Mouse (Mus musculus) embryonic facial prominence, embryonic 12.5 days (tissue): Measurements from ENCODE around the gene B3galnt1. TPM values are rescaled to one million over a fixed set of nuclear protein-coding genes. Genes with fewer than 3 reads are reported as not detected.
"Not testable (repeated sequence)": the region's sequence is repeated elsewhere in the genome, so short reads cannot be mapped to it uniquely, and the experiment has no call there.

Experiments
- ATAC-seq: fragments of 200-750 bp; cut with Nextera tagmentation; 2 replicates; pipeline ENCODE4 v1.8.0; 2017; ENCODE audit not compliant: insufficient number of reproducible peaks, insufficient read depth, low FRiP score, low TSS enrichment
- H3K27ac ChIP-seq: fragments of 300-500 bp; sonication (generic); 2 replicates; pipeline ENCODE4 v1.5.1; 2016; ENCODE audit warnings: mild to moderate bottlenecking
- H3K27me3 ChIP-seq: fragments of 300-500 bp; sonication (generic); 2 replicates; pipeline ENCODE4 v1.6.1; 2016; ENCODE audit warnings: mild to moderate bottlenecking, moderate library complexity
- H3K36me3 ChIP-seq: fragments of 300-500 bp; sonication (generic); 2 replicates; pipeline ENCODE4 v1.6.1; 2016; ENCODE audit warnings: mild to moderate bottlenecking
- H3K4me1 ChIP-seq: fragments of 300-500 bp; sonication (generic); 2 replicates; pipeline ENCODE4 v1.6.1; 2016
- H3K4me2 ChIP-seq: fragments of 300-500 bp; sonication (generic); replicated peaks from 2 replicates; pipeline ENCODE4 v1.6.1; 2016; ENCODE audit warnings: mild to moderate bottlenecking, moderate library complexity
- H3K4me3 ChIP-seq: fragments of 300-500 bp; sonication (generic); 2 replicates; pipeline ENCODE4 v1.5.1; 2016; ENCODE audit warnings: mild to moderate bottlenecking
- H3K9ac ChIP-seq: fragments of 300-500 bp; sonication (generic); 2 replicates; pipeline ENCODE4 v1.6.1; 2016; ENCODE audit warnings: mild to moderate bottlenecking, moderate library complexity
- H3K9me3 ChIP-seq: fragments of 300-500 bp; sonication (generic); 2 replicates; pipeline ENCODE4 v1.6.1; 2016; ENCODE audit warnings: mild to moderate bottlenecking, moderate library complexity
- WGBS: fragments of 180-500 bp; shearing (Covaris S2); methylation state at CpG from one replicate; pipeline ENCODE4 v1.1.7; 2016; 5-methylcytosine and 5-hydroxymethylcytosine counted together
- polyA plus RNA-seq: library from polyadenylated mRNA; unstranded; fragments of >200 nt; fragmentation: Nextera tagmentation; extraction: Ambion mirVana; gene quantifications from 2 replicates; pipeline ENCODE4 v1.2.1, GENCODE M21; 2016

Gene B3galnt1
- polyA plus RNA-seq, 1 experiment from 2014 or later: 40.1 TPM

- WGBS: 84% methylated on average over 6 of the region's 6 CpGs
- peak overlapping the region; percentile 71 for H3K4me3 ChIP-seq
Observed at GRCm38 (mm10) chr3:69597211-69597610, 1.5 kb downstream of the B3galnt1 start.

DNA sequence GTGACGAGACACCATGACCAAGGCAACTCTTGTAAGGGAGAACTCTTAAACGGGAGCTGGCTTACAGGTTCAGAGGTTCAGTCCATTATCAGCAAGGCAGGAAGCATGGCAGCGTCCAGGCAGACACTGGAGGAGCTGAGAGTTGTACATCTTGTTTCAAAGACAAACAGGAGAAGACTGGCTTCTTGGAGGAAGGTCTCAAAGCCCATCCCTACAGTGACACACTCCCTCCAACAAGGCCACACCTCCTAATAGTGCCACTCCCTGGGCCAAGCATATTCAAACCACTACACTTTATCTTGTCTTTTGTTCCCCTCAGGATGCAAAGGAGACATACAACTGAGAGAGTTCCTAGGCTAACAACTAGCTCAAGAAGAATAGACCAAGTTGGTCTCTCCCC is 2.6 kb downstream of the B3galnt1 start:
- Histone ChIP-seq H3K36me3 (no peaks in the 10 kb centered on the region), H3K4me1 (peaks cover 8% of the 10 kb centered on the region), H3K9me3 (no peaks in the 10 kb centered on the region), H3K4me2 (no peak overlapping the region), H3K27me3 (no peaks in the 10 kb centered on the region), H3K27ac (no peak overlapping the region), H3K9ac (no peak overlapping the region), H3K4me3 (no peak overlapping the region)
- ATAC-seq: no peak
- WGBS: 83% methylated on average over 3 of the region's 3 CpGs

More at GRCm38 (mm10) chr3:69597211-69597610, 1.5 kb downstream of the B3galnt1 start:
- no peaks in the 10 kb centered on the region for H3K9me3 ChIP-seq
- H3K9ac ChIP-seq: no peak overlapping the region
- peak overlapping the region; percentile 78 for H3K4me2 ChIP-seq
- H3K4me1 ChIP-seq: peaks cover 8% of the 10 kb centered on the region
- H3K27me3 ChIP-seq: no peaks in the 10 kb centered on the region
- H3K36me3 ChIP-seq: no peaks in the 10 kb centered on the region
- no peak overlapping the region for H3K27ac ChIP-seq
- no peak for ATAC-seq

- Histone ChIP-seq H3K9ac (no peak overlapping the region), H3K4me2 (no peak overlapping the region), H3K27ac (no peak overlapping the region), H3K4me1 (peaks cover 8% of the 10 kb centered on the region), H3K27me3 (no peaks in the 10 kb centered on the region), H3K4me3 (no peak overlapping the region), H3K9me3 (no peaks in the 10 kb centered on the region), H3K36me3 (no peaks in the 10 kb centered on the region)
- 74% methylated on average over 9 of the region's 9 CpGs for WGBS
- ATAC-seq: no peak
Observed at GRCm38 (mm10) chr3:69594071-69594470, 4.7 kb downstream of the B3galnt1 start.

GRCm38 (mm10) chr3:69593426-69593825 is 5.3 kb downstream of the B3galnt1 start:
- no peak for ATAC-seq
- Histone ChIP-seq H3K4me1 (peaks cover 8% of the 10 kb centered on the region), H3K27ac (no peak overlapping the region), H3K36me3 (no peaks in the 10 kb centered on the region), H3K4me2 (no peak overlapping the region), H3K9me3 (no peaks in the 10 kb centered on the region), H3K9ac (no peak overlapping the region), H3K27me3 (no peaks in the 10 kb centered on the region), H3K4me3 (no peak overlapping the region)
- WGBS: 90% methylated on average over 8 of the region's 8 CpGs

DNA sequence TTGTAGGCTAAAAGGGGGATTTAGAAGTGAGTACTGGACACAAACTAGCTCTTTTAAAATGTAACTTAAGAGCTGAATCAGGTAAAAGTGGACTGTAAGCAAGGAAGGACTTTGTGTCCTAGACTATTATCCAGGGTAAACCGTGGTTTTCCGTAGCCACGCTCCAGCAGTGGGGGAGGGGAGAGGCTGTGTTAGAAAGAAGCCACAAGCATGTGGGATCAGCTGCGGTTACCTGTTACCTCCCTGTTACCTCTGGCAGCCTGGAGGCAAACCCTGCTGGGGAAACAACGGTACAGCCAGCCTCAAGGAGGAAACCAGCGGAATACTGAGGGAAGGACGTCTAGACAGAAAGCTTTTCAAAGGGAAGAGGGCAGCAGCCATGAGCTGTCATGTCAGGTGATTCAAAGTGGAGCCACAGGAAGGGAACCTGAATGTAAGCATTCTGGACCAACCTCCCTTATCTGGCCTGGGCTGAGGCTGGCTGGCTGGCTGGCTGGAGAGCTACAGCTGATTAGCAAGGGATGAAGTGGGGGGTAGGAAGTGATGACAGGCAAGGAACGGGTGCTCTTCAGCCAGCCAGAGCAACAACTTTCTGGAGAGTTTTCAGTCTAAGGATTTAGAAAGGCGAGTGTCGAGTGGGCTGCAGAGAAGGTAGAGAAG is 10.5 kb downstream of the B3galnt1 start:
- no peak overlapping the region for H3K4me3 ChIP-seq
- no peak overlapping the region for H3K27ac ChIP-seq
- WGBS: 36% methylated on average over 10 of the region's 10 CpGs
- no peaks in the 10 kb centered on the region for H3K9me3 ChIP-seq
- no peaks in the 10 kb centered on the region for H3K27me3 ChIP-seq
- H3K9ac ChIP-seq: no peak overlapping the region
- no peak for ATAC-seq
- no peak overlapping the region for H3K4me2 ChIP-seq
- no peaks in the 10 kb centered on the region for H3K36me3 ChIP-seq
- H3K4me1 ChIP-seq: no peaks in the 10 kb centered on the region

DNA sequence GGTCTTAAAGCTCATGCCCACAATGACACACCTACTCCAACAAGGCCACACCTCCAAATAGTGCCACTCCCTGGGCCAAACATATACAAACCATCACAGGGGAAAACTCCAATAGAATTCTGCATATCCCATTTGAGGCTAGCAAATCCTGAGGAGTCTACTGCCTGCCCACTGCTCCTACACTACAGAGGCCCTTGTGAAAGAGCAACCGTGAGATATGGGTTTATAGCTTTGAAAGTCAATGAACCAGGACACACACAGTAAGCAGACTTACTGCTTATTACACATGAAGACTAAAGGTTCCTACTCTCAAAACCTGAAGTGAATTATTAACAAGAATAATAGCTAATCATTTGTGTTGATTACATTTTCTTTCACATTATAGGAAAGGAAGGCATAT is 15.0 kb downstream of the B3galnt1 start:
- H3K27me3 ChIP-seq: no peaks in the 10 kb centered on the region
- WGBS: 86% methylated on average over 1 of the region's 1 CpGs
- no peak overlapping the region for H3K27ac ChIP-seq
- no peaks in the 10 kb centered on the region for H3K4me1 ChIP-seq
- H3K36me3 ChIP-seq: peaks cover 6% of the 10 kb centered on the region; the same call in 1 of the 2 replicates
- ATAC-seq: no peak
- no peak overlapping the region for H3K9ac ChIP-seq
- H3K4me2 ChIP-seq: no peak overlapping the region
- H3K9me3 ChIP-seq: no peaks in the 10 kb centered on the region
- H3K4me3 ChIP-seq: no peak overlapping the region

DNA sequence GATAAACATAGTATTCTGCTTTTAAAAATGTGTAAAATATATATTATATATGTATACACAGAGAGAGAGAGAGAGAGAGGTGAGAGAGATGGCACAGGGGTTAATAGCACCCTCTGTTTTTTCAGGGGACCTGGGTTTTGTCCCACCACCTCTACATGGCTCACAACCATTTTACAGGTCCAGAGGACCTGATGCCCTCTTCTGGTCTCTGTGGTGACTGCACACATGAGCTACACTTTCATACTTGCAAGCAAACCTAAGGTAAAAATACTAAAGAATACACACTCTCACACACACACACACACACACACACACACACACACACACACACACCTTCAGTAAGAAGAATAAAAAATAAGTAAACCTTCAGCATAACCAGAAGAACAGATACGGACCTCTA is 20.0 kb downstream of the B3galnt1 start:
- Histone ChIP-seq H3K9ac (no peak overlapping the region), H3K9me3 (no peaks in the 10 kb centered on the region), H3K4me2 (no peak overlapping the region), H3K36me3 (peaks cover 31% of the 10 kb centered on the region), H3K4me3 (no peak overlapping the region), H3K27ac (no peak overlapping the region), H3K4me1 (no peaks in the 10 kb centered on the region), H3K27me3 (no peaks in the 10 kb centered on the region)
- no peak for ATAC-seq
- WGBS: 84% methylated on average over 1 of the region's 1 CpGs

- Histone ChIP-seq H3K4me2 (no peak overlapping the region), H3K9ac (no peak overlapping the region), H3K27ac (no peak overlapping the region), H3K36me3 (peaks cover 28% of the 10 kb centered on the region), H3K27me3 (no peaks in the 10 kb centered on the region), H3K4me1 (no peaks in the 10 kb centered on the region), H3K4me3 (no peak overlapping the region), H3K9me3 (no peaks in the 10 kb centered on the region)
- no peak for ATAC-seq
- 87% methylated on average over 3 of the region's 3 CpGs for WGBS
Observed at GRCm38 (mm10) chr3:69576715-69577114, 22.0 kb downstream of the B3galnt1 start.

DNA sequence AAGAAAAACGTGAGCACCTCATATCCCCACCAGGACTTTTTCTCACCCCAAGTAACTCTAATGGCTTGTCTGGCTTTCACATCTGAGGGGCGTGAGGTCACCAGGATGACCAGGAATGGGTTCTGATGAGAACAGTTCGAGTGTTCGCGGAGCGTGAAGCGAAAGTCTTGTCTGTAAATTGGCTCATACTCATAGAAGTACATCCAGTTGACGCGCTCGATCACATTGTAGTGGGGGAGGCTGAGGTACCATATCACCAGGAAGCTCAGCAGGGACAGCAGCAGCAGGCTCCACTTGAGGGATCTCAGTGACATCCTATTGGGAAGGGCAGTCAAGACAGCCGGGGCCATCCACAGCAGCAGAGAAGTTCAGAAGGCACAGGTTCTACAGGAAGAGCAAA is 23.2 kb downstream of the B3galnt1 start:
- H3K4me3 ChIP-seq: no peak overlapping the region
- no peak overlapping the region for H3K9ac ChIP-seq
- no peaks in the 10 kb centered on the region for H3K9me3 ChIP-seq
- H3K4me1 ChIP-seq: no peaks in the 10 kb centered on the region
- no peak for ATAC-seq
- H3K36me3 ChIP-seq: peaks cover 28% of the 10 kb centered on the region
- H3K27ac ChIP-seq: no peak overlapping the region
- no peaks in the 10 kb centered on the region for H3K27me3 ChIP-seq
- 96% methylated on average over 11 of the region's 11 CpGs for WGBS
- no peak overlapping the region for H3K4me2 ChIP-seq

DNA sequence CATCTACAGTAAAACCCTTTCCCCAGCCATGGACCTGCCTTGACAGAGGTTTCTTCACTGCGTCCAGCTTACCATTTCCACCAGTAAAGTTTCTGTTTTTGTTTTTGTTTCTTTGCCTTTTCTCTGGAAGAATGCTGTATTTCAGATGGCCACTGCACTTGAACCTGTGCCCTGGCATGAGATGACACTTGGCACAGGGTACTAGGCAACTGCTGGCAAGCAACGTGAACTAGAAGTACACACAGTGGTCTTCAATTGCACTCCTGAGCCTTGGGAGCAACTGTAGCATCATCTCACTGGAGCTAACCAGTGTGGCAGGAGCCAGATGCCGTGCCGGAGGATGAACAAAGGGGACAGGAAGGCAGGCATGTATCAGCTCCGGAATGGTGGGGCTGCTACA is 26.2 kb downstream of the B3galnt1 start:
- no peak overlapping the region for H3K4me2 ChIP-seq
- WGBS: 93% methylated on average over 5 of the region's 5 CpGs
- no peak for ATAC-seq

GRCm38 (mm10) chr3:69565586-69565985 is 33.2 kb downstream of the B3galnt1 start:
- H3K27ac ChIP-seq, ATAC-seq, H3K9me3 ChIP-seq, H3K27me3 ChIP-seq, H3K4me2 ChIP-seq, H3K36me3 ChIP-seq, H3K4me3 ChIP-seq, H3K9ac ChIP-seq, H3K4me1 ChIP-seq: not testable (repeated sequence)
- 88% methylated on average over 1 of the region's 1 CpGs for WGBS

More for the DNA sequence above, 26.2 kb downstream of the B3galnt1 start:
- H3K27ac ChIP-seq: no peak overlapping the region
- H3K4me3 ChIP-seq: no peak overlapping the region
- H3K4me1 ChIP-seq: no peaks in the 10 kb centered on the region
- no peak overlapping the region for H3K9ac ChIP-seq
- no peaks in the 10 kb centered on the region for H3K9me3 ChIP-seq
- H3K27me3 ChIP-seq: no peaks in the 10 kb centered on the region
- peaks cover 18% of the 10 kb centered on the region for H3K36me3 ChIP-seq

GRCm38 (mm10) chr3:69563406-69563805 is 35.4 kb downstream of the B3galnt1 start:
- no peaks in the 10 kb centered on the region for H3K9me3 ChIP-seq
- no peak for ATAC-seq
- WGBS: 91% methylated on average over 6 of the region's 6 CpGs
- H3K27ac ChIP-seq: no peak overlapping the region
- no peaks in the 10 kb centered on the region for H3K27me3 ChIP-seq
- no peak overlapping the region for H3K4me3 ChIP-seq
- no peaks in the 10 kb centered on the region for H3K36me3 ChIP-seq
- H3K4me1 ChIP-seq: no peaks in the 10 kb centered on the region
- H3K9ac ChIP-seq: no peak overlapping the region
- H3K4me2 ChIP-seq: no peak overlapping the region
